Mouse (Mus musculus) forebrain, embryonic 12.5 days (tissue): ENCODE data around the gene Slc30a1. TPM values are rescaled to one million over a fixed set of nuclear protein-coding genes. Genes with fewer than 3 reads are reported as not detected.

ENCODE experiments used
- ATAC-seq: fragments of 200-750 bp; cut with Nextera tagmentation; 2 replicates; pipeline ENCODE4 v1.8.0; 2017; ENCODE audit warnings: moderate TSS enrichment; ENCODE audit not compliant: low FRiP score
- H3K27ac ChIP-seq: fragments of 300-500 bp; sonication (generic); 2 replicates; pipeline ENCODE4 v1.5.1; 2016; ENCODE audit warnings: mild to moderate bottlenecking
- H3K27me3 ChIP-seq: fragments of 300-500 bp; sonication (generic); 2 replicates; pipeline ENCODE4 v1.6.1; 2016; ENCODE audit warnings: mild to moderate bottlenecking
- H3K36me3 ChIP-seq: fragments of 300-500 bp; sonication (generic); replicated peaks from 2 replicates; pipeline ENCODE4 v1.6.1; 2016; ENCODE audit warnings: mild to moderate bottlenecking
- H3K4me1 ChIP-seq: fragments of 300-500 bp; sonication (generic); 2 replicates; pipeline ENCODE4 v1.6.1; 2016
- H3K4me2 ChIP-seq: fragments of 300-500 bp; sonication (generic); 2 replicates; pipeline ENCODE4 v1.6.1; 2016; ENCODE audit warnings: mild to moderate bottlenecking, moderate library complexity
- H3K4me3 ChIP-seq: fragments of 300-500 bp; sonication (generic); replicated peaks from 2 replicates; pipeline ENCODE4 v1.5.1; 2016; ENCODE audit warnings: mild to moderate bottlenecking
- H3K9ac ChIP-seq: fragments of 300-500 bp; sonication (generic); 2 replicates; pipeline ENCODE4 v1.6.1; 2016; ENCODE audit warnings: mild to moderate bottlenecking
- H3K9me3 ChIP-seq: fragments of 300-500 bp; sonication (generic); 2 replicates; pipeline ENCODE4 v1.6.1; 2016
- WGBS: fragments of 180-500 bp; shearing (Covaris S2); methylation state at CpG from one replicate; pipeline ENCODE4 v1.1.7; 2016; 5-methylcytosine and 5-hydroxymethylcytosine counted together
- polyA plus RNA-seq: library from polyadenylated mRNA; unstranded; fragments of >200 nt; fragmentation: Nextera tagmentation; extraction: Ambion mirVana; gene quantifications from 2 replicates; pipeline ENCODE4 v1.2.1, GENCODE M21; 2016

The Slc30a1 gene
- polyA plus RNA-seq, 1 experiment from 2014 or later: 4.2 TPM

- H3K27ac ChIP-seq: no peak overlapping the region
- H3K4me1 ChIP-seq: no peaks in the 10 kb centered on the region
- WGBS: 91% methylated on average over 8 of the region's 8 CpGs
- H3K9me3 ChIP-seq: no peaks in the 10 kb centered on the region
- no peak for ATAC-seq
- H3K27me3 ChIP-seq: peaks cover 14% of the 10 kb centered on the region
- H3K9ac ChIP-seq: no peak overlapping the region
- no peak overlapping the region for H3K4me2 ChIP-seq
- H3K36me3 ChIP-seq: no peaks in the 10 kb centered on the region
- H3K4me3 ChIP-seq: no peak overlapping the region
Measured at GRCm38 (mm10) chr1:191929065-191929464, 22.5 kb downstream of the Slc30a1 start.

- Histone ChIP-seq H3K4me3 (no peak overlapping the region), H3K4me2 (no peak overlapping the region), H3K4me1 (no peaks in the 10 kb centered on the region), H3K9ac (no peak overlapping the region), H3K9me3 (no peaks in the 10 kb centered on the region), H3K27me3 (peaks cover 14% of the 10 kb centered on the region), H3K36me3 (no peaks in the 10 kb centered on the region), H3K27ac (no peak overlapping the region)
- WGBS: 67% methylated on average over 12 of the region's 12 CpGs
- ATAC-seq: no peak
Measured at GRCm38 (mm10) chr1:191929897-191930524, 23.4 kb downstream of the Slc30a1 start.

- Histone ChIP-seq H3K4me2 (no peak overlapping the region), H3K27me3 (peaks cover 14% of the 10 kb centered on the region), H3K9ac (no peak overlapping the region), H3K4me1 (no peaks in the 10 kb centered on the region), H3K27ac (no peak overlapping the region), H3K4me3 (no peak overlapping the region), H3K36me3 (no peaks in the 10 kb centered on the region), H3K9me3 (no peaks in the 10 kb centered on the region)
- WGBS: 85% methylated on average over 3 of the region's 3 CpGs
- ATAC-seq: no peak
Measured at GRCm38 (mm10) chr1:191930525-191931105, 24.0 kb downstream of the Slc30a1 start.

- H3K4me2 ChIP-seq: no peak overlapping the region
- H3K4me3 ChIP-seq: no peak overlapping the region
- no peaks in the 10 kb centered on the region for H3K9me3 ChIP-seq
- ATAC-seq: no peak
- H3K9ac ChIP-seq: no peak overlapping the region
- 83% methylated on average over 8 of the region's 8 CpGs for WGBS
- H3K4me1 ChIP-seq: no peaks in the 10 kb centered on the region
- no peak overlapping the region; the same call in 1 of the 2 replicates for H3K27ac ChIP-seq
- H3K36me3 ChIP-seq: no peaks in the 10 kb centered on the region
- H3K27me3 ChIP-seq: peaks cover 14% of the 10 kb centered on the region
Measured at GRCm38 (mm10) chr1:191932286-191932985, 25.9 kb downstream of the Slc30a1 start.

- Histone ChIP-seq H3K4me2 (no peak overlapping the region), H3K36me3 (no peaks in the 10 kb centered on the region), H3K9ac (no peak overlapping the region), H3K27ac (no peak overlapping the region; the same call in 1 of the 2 replicates), H3K27me3 (peaks cover 14% of the 10 kb centered on the region), H3K4me1 (no peaks in the 10 kb centered on the region), H3K4me3 (no peak overlapping the region), H3K9me3 (no peaks in the 10 kb centered on the region)
- 85% methylated on average over 4 of the region's 4 CpGs for WGBS
- no peak for ATAC-seq
Measured at GRCm38 (mm10) chr1:191932986-191933632, 26.5 kb downstream of the Slc30a1 start.

GRCm38 (mm10) chr1:191943638-191944037 lies 37.1 kb downstream of the Slc30a1 start:
- Histone ChIP-seq H3K4me3 (no peak overlapping the region), H3K27me3 (no peaks in the 10 kb centered on the region), H3K36me3 (no peaks in the 10 kb centered on the region), H3K4me2 (no peak overlapping the region), H3K9me3 (no peaks in the 10 kb centered on the region), H3K27ac (no peak overlapping the region), H3K9ac (no peak overlapping the region), H3K4me1 (no peaks in the 10 kb centered on the region)
- WGBS: 88% methylated on average over 6 of the region's 6 CpGs
- ATAC-seq: no peak

GRCm38 (mm10) chr1:191945341-191945740 lies 38.8 kb downstream of the Slc30a1 start:
- no peak overlapping the region for H3K27ac ChIP-seq
- H3K27me3 ChIP-seq: no peaks in the 10 kb centered on the region
- ATAC-seq: no peak
- no peaks in the 10 kb centered on the region for H3K4me1 ChIP-seq
- H3K36me3 ChIP-seq: no peaks in the 10 kb centered on the region
- no peak overlapping the region for H3K9ac ChIP-seq
- 94% methylated on average over 8 of the region's 8 CpGs for WGBS
- H3K4me2 ChIP-seq: no peak overlapping the region
- H3K4me3 ChIP-seq: no peak overlapping the region
- no peaks in the 10 kb centered on the region for H3K9me3 ChIP-seq

- WGBS: 86% methylated on average over 5 of the region's 5 CpGs
- no peak overlapping the region for H3K4me2 ChIP-seq
- no peaks in the 10 kb centered on the region for H3K27me3 ChIP-seq
- no peaks in the 10 kb centered on the region for H3K36me3 ChIP-seq
- H3K9me3 ChIP-seq: no peaks in the 10 kb centered on the region
- no peak overlapping the region for H3K27ac ChIP-seq
- no peak overlapping the region for H3K4me3 ChIP-seq
- no peaks in the 10 kb centered on the region for H3K4me1 ChIP-seq
- ATAC-seq: no peak
- H3K9ac ChIP-seq: no peak overlapping the region
Measured at GRCm38 (mm10) chr1:191945756-191946155, 39.2 kb downstream of the Slc30a1 start.

GRCm38 (mm10) chr1:191946261-191946660 lies 39.7 kb downstream of the Slc30a1 start:
- ATAC-seq: no peak
- no peak overlapping the region for H3K9ac ChIP-seq
- H3K36me3 ChIP-seq: no peaks in the 10 kb centered on the region
- no peak overlapping the region for H3K4me3 ChIP-seq
- H3K4me2 ChIP-seq: no peak overlapping the region
- WGBS: 91% methylated on average over 7 of the region's 7 CpGs
- no peak overlapping the region for H3K27ac ChIP-seq
- no peaks in the 10 kb centered on the region for H3K4me1 ChIP-seq
- H3K27me3 ChIP-seq: no peaks in the 10 kb centered on the region
- H3K9me3 ChIP-seq: no peaks in the 10 kb centered on the region

GRCm38 (mm10) chr1:191946835-191947234 lies 40.3 kb downstream of the Slc30a1 start:
- Histone ChIP-seq H3K9ac (no peak overlapping the region), H3K4me3 (no peak overlapping the region), H3K9me3 (no peaks in the 10 kb centered on the region), H3K36me3 (no peaks in the 10 kb centered on the region), H3K4me2 (no peak overlapping the region), H3K27ac (no peak overlapping the region), H3K27me3 (no peaks in the 10 kb centered on the region), H3K4me1 (no peaks in the 10 kb centered on the region)
- ATAC-seq: no peak
- 87% methylated on average over 2 of the region's 2 CpGs for WGBS

- no peak overlapping the region for H3K4me2 ChIP-seq
- H3K27ac ChIP-seq: no peak overlapping the region
- no peaks in the 10 kb centered on the region for H3K36me3 ChIP-seq
- no peak overlapping the region for H3K4me3 ChIP-seq
- 72% methylated on average over 8 of the region's 8 CpGs for WGBS
- no peaks in the 10 kb centered on the region for H3K9me3 ChIP-seq
- ATAC-seq: no peak
- H3K27me3 ChIP-seq: no peaks in the 10 kb centered on the region
- H3K9ac ChIP-seq: no peak overlapping the region
- no peaks in the 10 kb centered on the region for H3K4me1 ChIP-seq
Measured at GRCm38 (mm10) chr1:191947796-191948195, 41.2 kb downstream of the Slc30a1 start.

- Histone ChIP-seq H3K9ac (no peak overlapping the region), H3K36me3 (no peaks in the 10 kb centered on the region), H3K9me3 (no peaks in the 10 kb centered on the region), H3K27ac (no peak overlapping the region), H3K27me3 (no peaks in the 10 kb centered on the region), H3K4me2 (no peak overlapping the region), H3K4me1 (no peaks in the 10 kb centered on the region), H3K4me3 (no peak overlapping the region)
- ATAC-seq: no peak
- 78% methylated on average over 8 of the region's 8 CpGs for WGBS
Measured at GRCm38 (mm10) chr1:191948600-191948999, 42.0 kb downstream of the Slc30a1 start.
